Mouse (Mus musculus) B cell, adult 62 days (primary cell): ENCODE results near the gene Lce1c. TPM values are rescaled to one million over a fixed set of nuclear protein-coding genes. Genes with fewer than 3 reads are reported as not detected.

Experiments
- total RNA-seq: library from RNA; stranded (reverse); gene quantifications from 4 replicates; pipeline ENCODE4 v1.2.4, GENCODE M21; 2023

Gene Lce1c
- not detected in 4 replicates for total RNA-seq

GRCm38 (mm10) chr3:92678947-92679346 is at the start of gene Lce1c:
TSS of gene Lce1c (plus strand) at chr3:92679247.

GRCm38 (mm10) chr3:92648207-92648606 is 30.8 kb upstream of the Lce1c start, which contains the start of gene Lce1a1:
TSS of gene Lce1a1 (minus strand) at chr3:92648307.

GRCm38 (mm10) chr3:92656826-92657225 is 22.2 kb upstream of the Lce1c start, which contains the start of gene Lce1b:
TSS of gene Lce1b (minus strand) at chr3:92656926.

GRCm38 (mm10) chr3:92670215-92670614 is 8.8 kb upstream of the Lce1c start, which contains the start of gene Lce1a2:
TSS of gene Lce1a2 (minus strand) at chr3:92670315.

GRCm38 (mm10) chr3:92687110-92687509 is 8.1 kb downstream of the Lce1c start, which contains the start of gene Lce1d:
TSS of gene Lce1d (minus strand) at chr3:92687210.

GRCm38 (mm10) chr3:92708974-92709373 is 29.9 kb downstream of the Lce1c start, which contains the start of gene Lce1e:
TSS of gene Lce1e (minus strand) at chr3:92709074.

GRCm38 (mm10) chr3:92720250-92720649 is 41.2 kb downstream of the Lce1c start, which contains the start of gene Lce1f:
TSS of gene Lce1f (minus strand) at chr3:92720350.

Other genes with a start within 250 kb of the Lce1c start
- gene Gm9774, start 249.8 kb upstream of the Lce1c start, total RNA-seq = 1.0 to 3.2 TPM in 2 of 4 replicates, not detected in the others
- not detected in 4 replicates for gene Sprr2k, start 246.7 kb upstream of the Lce1c start, total RNA-seq
- not detected in 4 replicates for gene Sprr1b, start 240.5 kb upstream of the Lce1c start, total RNA-seq
- not detected in 4 replicates for gene Sprr3, start 220.5 kb upstream of the Lce1c start, total RNA-seq
- not detected in 4 replicates for gene Sprr1a, start 193.4 kb upstream of the Lce1c start, total RNA-seq
- not detected in 4 replicates for gene Sprr4, start 178.8 kb upstream of the Lce1c start, total RNA-seq
- not detected in 4 replicates for gene 2310046K23Rik, start 144.7 kb upstream of the Lce1c start, total RNA-seq
- not detected in 4 replicates for gene Ivl, start 105.5 kb upstream of the Lce1c start, total RNA-seq
- gene Smcp, start 90.2 kb upstream of the Lce1c start, total RNA-seq = not detected in 4 replicates
- gene 2210017I01Rik, start 71.8 kb upstream of the Lce1c start, total RNA-seq = not detected in 4 replicates
- gene Lce6a, start 57.6 kb upstream of the Lce1c start, total RNA-seq = not detected in 4 replicates
- not detected in 4 replicates for gene Lce1a1, start 30.9 kb upstream of the Lce1c start, total RNA-seq
- not detected in 4 replicates for gene Lce1b, start 22.3 kb upstream of the Lce1c start, total RNA-seq
- not detected in 4 replicates for gene Lce1a2, start 8.9 kb upstream of the Lce1c start, total RNA-seq
- not detected in 4 replicates for gene Lce1d, start 8.0 kb downstream of the Lce1c start, total RNA-seq
- gene Lce1e, start 29.8 kb downstream of the Lce1c start, total RNA-seq = not detected in 4 replicates
- not detected in 4 replicates for gene Lce1f, start 41.1 kb downstream of the Lce1c start, total RNA-seq
- gene Gm38119, start 59.8 kb downstream of the Lce1c start, total RNA-seq = not detected in 4 replicates
- gene Lce1g, start 73.1 kb downstream of the Lce1c start, total RNA-seq = not detected in 4 replicates
- gene Lce1h, start 85.8 kb downstream of the Lce1c start, total RNA-seq = not detected in 4 replicates
- not detected in 4 replicates for gene Lce1i, start 99.7 kb downstream of the Lce1c start, total RNA-seq
- not detected in 4 replicates for gene Lce1j, start 111.3 kb downstream of the Lce1c start, total RNA-seq
- gene Lce1k, start 128.6 kb downstream of the Lce1c start, total RNA-seq = not detected in 4 replicates
- not detected in 4 replicates for gene Kprp, start 148.0 kb downstream of the Lce1c start, total RNA-seq
- gene Lce1l, start 172.0 kb downstream of the Lce1c start, total RNA-seq = not detected in 4 replicates
- not detected in 4 replicates for gene 2310050C09Rik, start 191.0 kb downstream of the Lce1c start, total RNA-seq
- gene Lce3a, start 247.0 kb downstream of the Lce1c start, total RNA-seq = not detected in 4 replicates